Mouse (Mus musculus): ENCODE measurements at regions not wholly inside any gene's neighbourhood (a gene's known extent, or its start where the extent isn't known, plus 50 kb on each side); places are given as distances from the start of the nearest gene placed in this dataset.

DNA sequence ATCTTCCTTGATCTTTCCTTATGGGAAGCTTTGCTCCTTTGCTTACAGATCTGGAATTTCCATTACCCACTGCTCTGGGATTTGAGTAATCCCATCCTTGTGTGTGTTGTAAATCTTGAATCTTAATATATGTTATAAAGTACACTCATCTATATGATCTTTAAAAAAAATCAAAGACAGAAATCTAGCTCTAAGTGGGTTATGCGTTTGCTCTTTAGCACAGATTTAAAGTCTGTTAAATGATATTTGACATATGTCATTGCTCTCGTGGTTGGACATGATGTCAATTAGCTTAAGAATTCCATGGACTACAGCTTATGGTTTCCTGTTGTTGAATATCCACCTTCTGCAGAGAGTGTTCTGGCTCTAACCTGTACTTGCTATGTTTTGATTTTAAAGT lies 1446.7 kb upstream of the Flrt2 start:
- TF ChIP-seq POLR2A (IDR thresholded peaks at IDR 0.05; ENCODE audit: insufficient read length, low read depth) (no peak), REST (IDR thresholded peaks at IDR 0.05; ENCODE audit: insufficient read depth, insufficient read length) (no peak), USF1 (IDR thresholded peaks at IDR 0.05; ENCODE audit: low read depth) (no peak), POLR2AphosphoS2 (IDR thresholded peaks at IDR 0.05; ENCODE audit: insufficient read length, low read depth) (no peak), CEBPB (IDR thresholded peaks at IDR 0.05; ENCODE audit: insufficient read depth, poor library complexity, severe bottlenecking) (no peak), TCF12 (IDR thresholded peaks at IDR 0.05; ENCODE audit: insufficient read depth, poor library complexity, severe bottlenecking) (no peak), E2F4 (IDR thresholded peaks at IDR 0.05; ENCODE audit: insufficient read depth) (no peak), MYOG (IDR thresholded peaks at IDR 0.05; ENCODE audit: control insufficient read depth in 1 of 3, insufficient read depth in 1 of 3, insufficient read length in 2 of 3, low read depth in 2 of 3) (no peak), MYOD1 (IDR thresholded peaks at IDR 0.05; ENCODE audit: control insufficient read depth in 1 of 3, insufficient read length in 2 of 3, low read depth in 2 of 3) (no peak), SRF (IDR thresholded peaks at IDR 0.05; ENCODE audit: control insufficient read depth, insufficient read length, low read depth) (no peak), MAX (IDR thresholded peaks at IDR 0.05; ENCODE audit: low read depth) (no peak)

Data from myocyte (in vitro differentiated cells).